ENCODE assay signal across 9 mouse cellular contexts in the genomic region with DNA sequence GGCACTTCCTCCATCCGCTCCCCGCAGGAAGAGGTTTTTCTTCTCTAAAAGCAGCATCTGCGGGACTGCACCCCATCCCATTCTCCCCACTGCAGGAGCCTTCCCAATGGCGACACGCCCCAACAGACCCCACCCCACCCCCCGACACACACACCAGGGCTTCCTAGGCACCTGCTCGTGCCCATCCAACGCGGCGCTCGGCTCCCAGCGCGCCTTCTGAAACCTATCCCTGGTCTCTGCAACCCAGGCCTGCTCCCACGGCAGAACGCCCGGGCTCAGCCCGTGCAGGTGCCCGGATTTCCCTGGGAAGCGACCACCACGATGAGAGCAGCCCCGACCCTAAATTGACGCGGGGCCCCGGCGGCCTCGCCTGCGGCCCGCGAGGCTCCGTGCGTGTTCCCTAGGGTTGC. TPM values are rescaled to one million over a fixed set of nuclear protein-coding genes. Genes with fewer than 3 reads are reported as not detected.
DNase-seq lines count a peak whose midpoint lies in the region; ATAC-seq and TF ChIP-seq lines count a peak whose summit lies in the region.
"Had no signal": no experiment of that assay in that cellular context is flagged by ENCODE, and none has a peak within 500 bp of the region (broad histone marks: within the 10 kb centered on the region; RNA-seq: fewer than 3 reads in every experiment).

No protein-coding gene starts in this region.

- no peak for ATAC-seq in liver, embryonic 14.5 days (ENCODE audit: insufficient read depth)
- ATAC-seq in stomach, embryonic 15.5 days (ENCODE audit: insufficient read depth, low FRiP score, low read depth) = no peak

- H3K9ac ChIP-seq in liver, embryonic 14.5 days (replicated peaks) = peak overlapping the region; percentile 100
- H3K9ac ChIP-seq in stomach, embryonic 15.5 days = peak overlapping the region; percentile 76

- H3K4me1 ChIP-seq in brown adipose tissue, adult 24 weeks (ENCODE audit: control insufficient read depth, insufficient read depth, insufficient read length, low read length) = peaks cover 23% of the 10 kb centered on the region
- peaks cover 70% of the 10 kb centered on the region for H3K4me1 ChIP-seq in hindbrain, embryonic 10.5 days (replicated peaks)
- peaks cover 62 to 71% of the 10 kb centered on the region in 2 experiments for H3K4me1 ChIP-seq in liver, embryonic 14.5 days (replicated peaks; ENCODE audit: control insufficient read depth in 2 of 2, insufficient read depth in 2 of 2, low read length in 1 of 2)
- H3K4me1 ChIP-seq in stomach, embryonic 15.5 days = peaks cover 56% of the 10 kb centered on the region

- peak overlapping the region; percentile 35; the same call in 1 of the 2 replicates for H3K27ac ChIP-seq in brown adipose tissue, adult 24 weeks (replicated peaks; ENCODE audit: low read depth, low read length)
- H3K27ac ChIP-seq in hindbrain, embryonic 10.5 days = peak overlapping the region; percentile 99
- H3K27ac ChIP-seq in liver, embryonic 14.5 days = peak overlapping the region; percentile 96
- peak overlapping the region; percentile 85 for H3K27ac ChIP-seq in stomach, embryonic 15.5 days

- peak overlapping the region; percentile 75 for H3K4me2 ChIP-seq in liver, embryonic 14.5 days (ENCODE audit: low read depth)
- peak overlapping the region; percentile 82 for H3K4me2 ChIP-seq in stomach, embryonic 15.5 days

- DNase-seq in gastrocnemius, postnatal 14 days = peak; percentile 41
- no peak for DNase-seq in gastrocnemius, postnatal 25 days
- peak; percentile 25 for DNase-seq in 3T3-L1 (ENCODE audit: low read depth, low spot score)
- DNase-seq in hindbrain, embryonic 10.5 days (ENCODE audit: low spot score) = no peak
- no peak for DNase-seq in liver, embryonic 14.5 days (ENCODE audit: low read depth in 3 of 3, low spot score in 3 of 3)
- no peak for DNase-seq in B cell, adult 2 months

- intact Hi-C loops in gastrocnemius, postnatal 14 days (cut with DNase I; ENCODE audit: low total_unique reads) = no loop called here

- no peaks in the 10 kb centered on the region for H3K27me3 ChIP-seq in hindbrain, embryonic 10.5 days (ENCODE audit: insufficient read depth, poor library complexity, severe bottlenecking)
- no peaks in the 10 kb centered on the region for H3K27me3 ChIP-seq in liver, embryonic 14.5 days (ENCODE audit: control insufficient read depth, insufficient read depth, low read length)
- no peaks in the 10 kb centered on the region for H3K27me3 ChIP-seq in stomach, embryonic 15.5 days (replicated peaks)

- H3K9me3 ChIP-seq in hindbrain, embryonic 10.5 days = no peaks in the 10 kb centered on the region
- no peaks in the 10 kb centered on the region for H3K9me3 ChIP-seq in liver, embryonic 14.5 days (ENCODE audit: control insufficient read depth, low read length)
- H3K9me3 ChIP-seq in stomach, embryonic 15.5 days = no peaks in the 10 kb centered on the region

- WGBS in hindbrain, embryonic 10.5 days = under 1% methylated on average over 31 of the region's 31 CpGs
- under 1% methylated on average over 28 of the region's 31 CpGs for WGBS in liver, embryonic 14.5 days (ENCODE audit: insufficient replicate concordance)
- WGBS in stomach, embryonic 15.5 days = 1% methylated on average over 31 of the region's 31 CpGs

- peaks cover 28% of the 10 kb centered on the region for H3K36me3 ChIP-seq in hindbrain, embryonic 10.5 days
- peaks cover 18% of the 10 kb centered on the region for H3K36me3 ChIP-seq in liver, embryonic 14.5 days (replicated peaks; ENCODE audit: control insufficient read depth, insufficient read depth, low read depth)
- peaks cover 8% of the 10 kb centered on the region for H3K36me3 ChIP-seq in stomach, embryonic 15.5 days

- TF ChIP-seq EP300 in liver, embryonic 14.5 days (IDR thresholded peaks at IDR 0.05; ENCODE audit: low read depth) = no peak

- H3K4me3 ChIP-seq in brown adipose tissue, adult 24 weeks (ENCODE audit: insufficient read depth, low read depth, low read length) = peak overlapping the region; percentile 80
- H3K4me3 ChIP-seq in hindbrain, embryonic 10.5 days = peak overlapping the region; percentile 97
- peak overlapping the region; percentile 85 to 98 for H3K4me3 ChIP-seq in liver, embryonic 14.5 days (ENCODE audit: insufficient read depth in 1 of 2, low read depth in 2 of 2, low read length in 2 of 2)
- H3K4me3 ChIP-seq in stomach, embryonic 15.5 days (replicated peaks) = peak overlapping the region; percentile 76

- no peak for TF ChIP-seq CTCF in liver, embryonic 14.5 days (IDR thresholded peaks at IDR 0.05; ENCODE audit: low read depth)

RNA-seq across cellular contexts. Expression of a gene that starts 0.7 kb away (rescaled TPM):
- total RNA-seq in gastrocnemius, postnatal 14 days (2021) = 100 to 1,000 TPM; 158 to 180 TPM
- 100 to 1,000 TPM; 157 to 160 TPM for total RNA-seq in gastrocnemius, postnatal 25 days (2021)
- polyA plus RNA-seq in brown adipose tissue, adult 24 weeks (2012; ENCODE audit: insufficient read depth, insufficient read length, missing spikeins) = 113 and 141 TPM in 2 replicates
- 385 and 396 TPM in 2 replicates for polyA plus RNA-seq in hindbrain, embryonic 10.5 days (2016; fragmentation: Nextera tagmentation; extraction: Ambion mirVana)
- polyA plus RNA-seq in liver, embryonic 14.5 days (2012; rRNA removed) = 75.0 and 75.9 TPM in 2 replicates
- polyA plus RNA-seq in liver, embryonic 14.5 days (2014; fragmentation: Nextera tagmentation; extraction: Ambion mirVana) = 145 and 158 TPM in 2 replicates
- 250 and 281 TPM in 2 replicates for polyA plus RNA-seq in stomach, embryonic 15.5 days (2015; fragmentation: Nextera tagmentation; extraction: Ambion mirVana)

RNA-seq across cellular contexts. Expression of a gene that starts 30.1 kb away (rescaled TPM):
- total RNA-seq in gastrocnemius, postnatal 14 days (2021) = 10 to 100 TPM; 10.3 to 12.3 TPM
- total RNA-seq in gastrocnemius, postnatal 25 days (2021) = 10 to 100 TPM in 1 of 2 experiments, 1 to 10 TPM in 1; 7.7 to 11.6 TPM
- polyA plus RNA-seq in brown adipose tissue, adult 24 weeks (2012; ENCODE audit: insufficient read depth, insufficient read length, missing spikeins) = 1.3 TPM in 1 of 2 replicates, not detected in the other
- polyA plus RNA-seq in hindbrain, embryonic 10.5 days (2016; fragmentation: Nextera tagmentation; extraction: Ambion mirVana) = 4.1 and 6.7 TPM in 2 replicates
- not detected in 2 replicates for polyA plus RNA-seq in liver, embryonic 14.5 days (2012; rRNA removed)
- polyA plus RNA-seq in liver, embryonic 14.5 days (2014; fragmentation: Nextera tagmentation; extraction: Ambion mirVana) = 0.96 and 2.1 TPM in 2 replicates
- 3.5 and 9.6 TPM in 2 replicates for polyA plus RNA-seq in stomach, embryonic 15.5 days (2015; fragmentation: Nextera tagmentation; extraction: Ambion mirVana)
- polyA plus RNA-seq: large intestine, adult 2 months had no signal

RNA-seq across cellular contexts. Expression of a gene that starts 57.5 kb away (rescaled TPM):
- total RNA-seq in gastrocnemius, postnatal 14 days (2021) = 100 to 1,000 TPM in 1 of 2 experiments, 10 to 100 TPM in 1; 66.9 to 120 TPM
- total RNA-seq in gastrocnemius, postnatal 25 days (2021) = 10 to 100 TPM; 93.5 to 95.6 TPM
- polyA plus RNA-seq in brown adipose tissue, adult 24 weeks (2012; ENCODE audit: insufficient read depth, insufficient read length, missing spikeins) = 226 and 227 TPM in 2 replicates
- 1.1 and 1.5 TPM in 2 replicates for polyA plus RNA-seq in hindbrain, embryonic 10.5 days (2016; fragmentation: Nextera tagmentation; extraction: Ambion mirVana)
- polyA plus RNA-seq in liver, embryonic 14.5 days (2012; rRNA removed) = 5.4 and 17.2 TPM in 2 replicates
- polyA plus RNA-seq in liver, embryonic 14.5 days (2014; fragmentation: Nextera tagmentation; extraction: Ambion mirVana) = 12.8 and 13.2 TPM in 2 replicates
- 18.4 and 25.4 TPM in 2 replicates for polyA plus RNA-seq in stomach, embryonic 15.5 days (2015; fragmentation: Nextera tagmentation; extraction: Ambion mirVana)

RNA-seq across cellular contexts. Expression of a gene that starts 58.4 kb away (rescaled TPM):
- total RNA-seq in gastrocnemius, postnatal 14 days (2021) = 10 to 100 TPM; 18.1 to 22.8 TPM
- total RNA-seq in gastrocnemius, postnatal 25 days (2021) = 10 to 100 TPM; 13.4 to 18.9 TPM
- 12.7 and 19.3 TPM in 2 replicates for polyA plus RNA-seq in brown adipose tissue, adult 24 weeks (2012; ENCODE audit: insufficient read depth, insufficient read length, missing spikeins)
- 41.2 and 43.8 TPM in 2 replicates for polyA plus RNA-seq in hindbrain, embryonic 10.5 days (2016; fragmentation: Nextera tagmentation; extraction: Ambion mirVana)
- 14.6 and 15.1 TPM in 2 replicates for polyA plus RNA-seq in liver, embryonic 14.5 days (2012; rRNA removed)
- polyA plus RNA-seq in liver, embryonic 14.5 days (2014; fragmentation: Nextera tagmentation; extraction: Ambion mirVana) = 12.3 and 12.4 TPM in 2 replicates
- polyA plus RNA-seq in stomach, embryonic 15.5 days (2015; fragmentation: Nextera tagmentation; extraction: Ambion mirVana) = 40.8 and 43.8 TPM in 2 replicates

Comparison
In these comparisons a context has a peak if more than half of its experiments do, and no peak if none do; other contexts are left out.
1. DNase-seq: peak in gastrocnemius, postnatal 14 days (single experiment) and 3T3-L1 (single experiment); none in gastrocnemius, postnatal 25 days (single experiment), hindbrain, embryonic 10.5 days (single experiment), liver, embryonic 14.5 days (0 of 3) and B cell, adult 2 months (0 of 2).
2. H3K27ac ChIP-seq: peak in every context shown above with its lines; median percentile 99 in hindbrain, embryonic 10.5 days; 96 in liver, embryonic 14.5 days; 85 in stomach, embryonic 15.5 days; 35 in brown adipose tissue, adult 24 weeks.
3. Peak in every context shown above with its lines, with median percentiles within 50 percentile points of each other: H3K4me3 ChIP-seq.